Mouse (Mus musculus): ENCODE measurements at regions not wholly inside any gene's neighbourhood (a gene's known extent, or its start where the extent isn't known, plus 50 kb on each side); places are given as distances from the start of the nearest gene placed in this dataset.

- H3K27ac ChIP-seq = no peak overlapping the region
- no peak for TF ChIP-seq CTCF (conservative IDR thresholded peaks at IDR 0.05)
- H3K4me3 ChIP-seq = no peak overlapping the region
- no peak for DNase-seq (ENCODE audit: low spot score in 2 of 2)
These were observed 71.9 kb downstream of the 1810010D01Rik start for GRCm38 (mm10) chr7:145135971-145136370.

- peak; percentile 42 to 52 for DNase-seq (ENCODE audit: low spot score in 2 of 2)
- Histone ChIP-seq H3K27ac (no peak overlapping the region), H3K4me3 (no peak overlapping the region)
- no peak for TF ChIP-seq CTCF (conservative IDR thresholded peaks at IDR 0.05)
These were observed 75.4 kb downstream of the 1810010D01Rik start for GRCm38 (mm10) chr7:145132506-145132905.

- H3K4me3 ChIP-seq = no peak overlapping the region
- peak; percentile 46 for TF ChIP-seq CTCF (conservative IDR thresholded peaks at IDR 0.05)
These were observed 76.3 kb downstream of the 1810010D01Rik start for GRCm38 (mm10) chr7:145131438-145132159.

DNA sequence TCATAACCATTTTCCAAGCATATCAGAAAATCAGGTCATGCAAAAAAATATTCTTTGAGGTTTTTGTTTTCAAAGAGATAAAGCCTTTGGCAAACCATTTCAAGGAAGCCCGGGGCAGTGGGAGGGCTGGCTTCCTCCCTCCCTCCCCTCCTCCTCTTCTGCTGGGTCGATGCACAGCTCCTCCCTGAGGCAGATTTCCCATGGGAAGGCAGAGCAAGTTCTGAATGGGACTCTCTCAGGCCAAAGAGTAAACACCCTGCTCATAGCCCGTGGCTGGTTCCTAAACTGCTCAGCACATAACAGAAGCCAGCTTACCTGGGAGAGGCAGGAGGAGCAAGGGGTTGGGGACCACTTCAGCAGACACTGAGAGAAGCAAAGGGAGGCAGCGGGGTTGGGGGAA lies 77.9 kb downstream of the 1810010D01Rik start:
- TF ChIP-seq CTCF (conservative IDR thresholded peaks at IDR 0.05) = no peak
- no peak for DNase-seq (ENCODE audit: low spot score in 2 of 2)

More at GRCm38 (mm10) chr7:145131438-145132159, 76.3 kb downstream of the 1810010D01Rik start:
- no peak overlapping the region for H3K27ac ChIP-seq
- no peak for DNase-seq (ENCODE audit: low spot score in 2 of 2)

DNA sequence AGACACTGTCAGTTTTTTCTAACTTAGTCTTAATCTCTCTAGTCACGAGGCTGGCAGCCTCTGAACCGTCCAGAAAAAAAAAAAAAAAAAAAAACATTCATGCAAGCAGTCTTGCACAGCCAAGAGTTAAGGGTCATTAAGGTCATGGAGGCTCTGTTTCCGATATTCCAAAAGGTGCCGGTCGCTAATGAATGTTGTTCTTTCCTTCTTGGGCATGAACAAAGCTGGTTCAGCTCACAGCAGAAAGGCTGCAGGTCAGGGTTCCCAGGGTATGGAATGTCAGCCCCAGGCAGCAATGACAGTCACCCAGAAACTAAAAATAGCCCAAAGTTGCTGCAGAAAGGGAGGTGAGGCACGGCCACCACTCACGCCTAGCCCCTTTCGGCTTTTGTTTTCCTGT lies 80.3 kb downstream of the 1810010D01Rik start:
- H3K4me3 ChIP-seq = no peak overlapping the region
- DNase-seq (ENCODE audit: low spot score in 2 of 2) = no peak
- TF ChIP-seq CTCF (conservative IDR thresholded peaks at IDR 0.05) = no peak
- H3K27ac ChIP-seq = no peak overlapping the region

More for the DNA sequence above, 77.9 kb downstream of the 1810010D01Rik start:
- Histone ChIP-seq H3K27ac (no peak overlapping the region), H3K4me3 (no peak overlapping the region)

DNA sequence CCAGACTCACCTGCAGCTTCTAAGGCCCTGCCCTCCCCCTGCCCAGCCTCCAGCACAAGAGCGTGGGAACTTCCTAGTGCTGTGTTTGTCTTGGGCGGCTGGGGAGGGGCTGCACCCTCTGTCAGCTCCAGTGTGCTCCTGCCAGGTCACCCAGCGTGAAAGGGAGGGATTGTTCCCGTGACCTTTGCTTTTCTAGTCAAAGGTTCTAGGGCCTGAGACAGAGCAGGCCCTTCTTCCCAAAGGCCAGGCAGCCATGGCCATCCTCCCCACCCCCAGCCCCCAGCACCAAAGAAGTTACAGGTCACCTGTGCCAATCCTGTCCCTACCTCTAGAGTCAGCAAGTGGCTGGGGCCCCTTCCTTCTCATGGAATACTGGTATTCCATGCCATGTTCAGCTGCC lies 80.7 kb downstream of the 1810010D01Rik start:
- no peak for TF ChIP-seq CTCF (conservative IDR thresholded peaks at IDR 0.05)
- Histone ChIP-seq H3K4me3 (no peak overlapping the region), H3K27ac (no peak overlapping the region)
- no peak for DNase-seq (ENCODE audit: low spot score in 2 of 2)

DNA sequence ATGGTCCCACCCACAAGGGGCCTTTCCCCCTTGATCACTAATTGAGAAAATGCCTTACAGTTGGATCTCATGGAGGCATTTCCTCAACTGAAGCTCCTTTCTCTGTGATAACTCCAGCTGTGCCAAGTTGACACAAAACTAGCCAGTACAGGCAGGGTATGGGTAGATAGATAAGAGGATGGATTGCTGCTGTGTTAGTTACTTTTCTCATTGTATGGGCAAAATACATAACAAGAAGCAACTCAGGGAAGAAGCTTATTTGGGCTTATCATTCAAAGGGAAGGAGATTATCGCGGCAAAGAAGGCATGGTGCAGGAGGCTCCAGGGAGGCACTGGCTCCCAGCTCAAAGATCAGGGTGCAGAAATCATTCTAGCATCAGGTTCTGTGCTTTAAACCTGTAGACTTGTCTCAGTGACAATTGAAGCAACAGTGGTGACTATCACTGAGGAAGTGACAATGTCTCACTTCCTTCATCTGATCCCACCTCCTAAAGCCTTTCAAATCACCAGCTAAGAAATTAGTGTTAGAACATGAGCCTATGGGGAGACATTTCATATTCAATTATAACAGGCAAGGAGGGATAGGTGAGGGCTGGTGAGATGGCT lies 83.8 kb downstream of the 1810010D01Rik start:
- no peak for TF ChIP-seq CTCF (conservative IDR thresholded peaks at IDR 0.05)
- DNase-seq (ENCODE audit: low spot score in 2 of 2) = no peak
- H3K27ac ChIP-seq = no peak overlapping the region
- H3K4me3 ChIP-seq = no peak overlapping the region

DNA sequence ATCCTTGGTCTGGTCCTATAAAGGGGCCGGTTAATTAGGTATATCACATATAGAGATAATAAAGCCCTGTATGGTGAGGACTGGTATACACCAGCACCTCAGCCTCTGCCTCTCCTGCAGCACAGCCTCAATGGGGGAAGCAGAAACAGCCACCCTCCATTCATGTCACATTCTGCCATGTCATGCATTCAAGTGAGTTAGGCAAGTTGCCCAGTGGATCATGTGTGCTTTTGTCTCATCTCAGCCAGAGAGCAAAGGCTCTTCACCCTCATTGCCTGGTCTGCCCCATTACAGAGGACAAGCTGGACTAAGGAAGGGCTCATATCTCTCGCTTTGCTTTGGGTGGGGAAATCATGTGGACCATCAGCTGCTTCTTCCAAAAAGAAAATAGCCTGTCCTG lies 85.4 kb downstream of the 1810010D01Rik start:
- no peak for TF ChIP-seq CTCF (conservative IDR thresholded peaks at IDR 0.05)
- no peak for DNase-seq (ENCODE audit: low spot score in 2 of 2)
- H3K4me3 ChIP-seq = no peak overlapping the region
- no peak overlapping the region for H3K27ac ChIP-seq

GRCm38 (mm10) chr7:145118406-145118805 lies 89.5 kb downstream of the 1810010D01Rik start:
- TF ChIP-seq CTCF (conservative IDR thresholded peaks at IDR 0.05) = no peak
- no peak overlapping the region for H3K4me3 ChIP-seq
- no peak for DNase-seq (ENCODE audit: low spot score in 2 of 2)
- H3K27ac ChIP-seq = no peak overlapping the region

GRCm38 (mm10) chr7:145114660-145115059 lies 93.3 kb downstream of the 1810010D01Rik start:
- DNase-seq (ENCODE audit: low spot score in 2 of 2) = peak in 1 of 2 experiments; percentile 44
- peak; percentile 81 for TF ChIP-seq CTCF (conservative IDR thresholded peaks at IDR 0.05)

GRCm38 (mm10) chr7:145114145-145114544 lies 93.8 kb downstream of the 1810010D01Rik start:
- DNase-seq (ENCODE audit: low spot score in 2 of 2) = no peak
- no peak overlapping the region for H3K27ac ChIP-seq
- no peak for TF ChIP-seq CTCF (conservative IDR thresholded peaks at IDR 0.05)
- H3K4me3 ChIP-seq = no peak overlapping the region

More at GRCm38 (mm10) chr7:145114660-145115059, 93.3 kb downstream of the 1810010D01Rik start:
- Histone ChIP-seq H3K27ac (no peak overlapping the region), H3K4me3 (no peak overlapping the region)

DNA sequence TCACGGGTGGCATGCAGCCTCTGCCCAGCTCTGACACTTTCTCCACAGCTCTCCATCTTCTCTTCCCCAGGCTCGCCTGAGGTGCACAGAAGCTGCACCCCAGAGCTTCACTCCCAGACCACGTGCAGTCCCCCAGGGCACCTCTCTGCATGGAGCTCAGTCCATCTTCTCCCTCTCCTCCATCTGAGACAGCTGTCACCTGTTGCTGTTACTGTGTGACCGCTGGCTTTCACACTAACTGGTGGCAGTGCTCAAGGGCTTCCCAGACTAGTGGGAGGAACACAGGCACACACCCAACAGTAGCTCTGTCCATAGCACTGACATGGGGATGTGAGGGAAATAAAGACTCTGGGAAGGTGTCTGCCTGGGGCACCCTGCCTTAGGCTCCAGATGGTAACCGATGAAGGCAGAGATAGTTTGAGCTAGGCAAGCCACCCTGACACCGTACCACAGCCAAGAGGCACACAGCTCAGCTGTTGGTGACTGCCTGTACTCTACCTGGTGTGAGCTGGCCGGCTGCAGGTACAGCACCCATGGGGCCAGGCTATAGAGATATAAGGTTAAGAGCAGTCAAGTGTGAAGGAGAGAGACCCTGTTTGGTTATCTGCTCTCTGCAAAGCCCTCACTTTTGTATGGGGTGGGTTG lies 94.9 kb downstream of the 1810010D01Rik start:
- TF ChIP-seq CTCF (conservative IDR thresholded peaks at IDR 0.05) = no peak
- Histone ChIP-seq H3K27ac (peak overlapping the region; percentile 72; the same call in 1 of the 2 replicates), H3K4me3 (no peak overlapping the region)
- no peak for DNase-seq (ENCODE audit: low spot score in 2 of 2)

DNA sequence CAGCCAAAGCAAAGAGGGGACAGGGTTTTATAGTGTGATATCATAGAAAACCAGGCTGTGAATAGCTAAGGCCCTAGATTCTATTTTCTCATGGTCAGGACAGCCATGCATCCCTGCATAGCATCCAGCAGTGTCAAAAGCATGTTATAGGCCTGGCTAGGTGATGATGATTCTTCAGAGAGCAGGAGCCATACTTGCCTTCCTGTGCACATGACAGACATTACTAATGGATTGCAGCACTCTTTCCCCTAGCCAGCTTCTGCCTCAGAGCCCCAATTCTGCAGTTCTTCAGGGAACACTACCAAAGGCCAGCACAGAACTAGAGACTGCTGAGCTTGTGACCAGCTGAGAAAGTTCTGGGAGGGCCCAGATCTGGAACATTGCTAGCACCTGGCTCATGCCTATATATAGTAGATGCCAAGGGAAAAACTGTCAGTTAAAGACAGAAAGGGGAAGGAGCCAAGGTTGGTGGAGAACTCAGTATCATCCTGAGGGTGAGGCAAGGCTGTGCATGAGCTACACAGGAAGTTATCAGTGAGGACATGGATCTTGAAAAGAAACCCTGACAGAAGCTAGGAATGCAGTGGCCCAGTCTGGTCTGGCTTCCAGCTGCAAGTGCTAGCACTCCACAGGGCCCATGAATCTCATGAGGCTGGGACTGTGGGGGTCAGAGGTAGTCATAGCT lies 95.6 kb downstream of the 1810010D01Rik start:
- no peak for TF ChIP-seq CTCF (conservative IDR thresholded peaks at IDR 0.05)
- Histone ChIP-seq H3K27ac (peak overlapping the region; percentile 72), H3K4me3 (no peak overlapping the region)
- DNase-seq (ENCODE audit: low spot score in 2 of 2) = no peak
